Mouse (Mus musculus) midbrain, embryonic 16.5 days (tissue): ENCODE results near the gene Nras. TPM values are rescaled to one million over a fixed set of nuclear protein-coding genes. Genes with fewer than 3 reads are reported as not detected.

Experiments used
- ATAC-seq: fragments of 200-750 bp; cut with Nextera tagmentation; 2 replicates; pipeline ENCODE4 v1.8.0; 2017; ENCODE audit warnings: moderate TSS enrichment
- H3K27ac ChIP-seq: fragments of 300-500 bp; sonication (generic); 2 replicates; pipeline ENCODE4 v1.5.1; 2014; ENCODE audit warnings: mild to moderate bottlenecking, low read length, mixed read lengths
- H3K27me3 ChIP-seq: fragments of 300-500 bp; sonication (generic); 2 replicates; pipeline ENCODE4 v1.6.1; 2014; ENCODE audit warnings: low read depth, low read length, mixed read lengths; ENCODE audit not compliant: control insufficient read depth, insufficient read depth
- H3K36me3 ChIP-seq: fragments of 300-500 bp; sonication (generic); 2 replicates; pipeline ENCODE4 v1.6.1; 2014; ENCODE audit warnings: mild to moderate bottlenecking, low read length, moderate library complexity, mixed read lengths; ENCODE audit not compliant: control insufficient read depth, insufficient read depth
- H3K4me1 ChIP-seq: fragments of 300-500 bp; sonication (generic); 2 replicates; pipeline ENCODE4 v1.6.1; 2014; ENCODE audit warnings: mild to moderate bottlenecking, low read length, mixed read lengths; ENCODE audit not compliant: control insufficient read depth, insufficient read depth
- H3K4me2 ChIP-seq: fragments of 300-500 bp; sonication (generic); 2 replicates; pipeline ENCODE4 v1.6.1; 2014; ENCODE audit warnings: mild to moderate bottlenecking, low read length, mixed read lengths
- H3K4me3 ChIP-seq: fragments of 300-500 bp; sonication (generic); 2 replicates; pipeline ENCODE4 v1.5.1; 2014; ENCODE audit warnings: low read depth, mild to moderate bottlenecking, low read length, moderate library complexity, mixed read lengths
- H3K9ac ChIP-seq: fragments of 300-500 bp; sonication (generic); 2 replicates; pipeline ENCODE4 v1.6.1; 2014; ENCODE audit warnings: low read depth, low read length, mixed read lengths
- H3K9me3 ChIP-seq: fragments of 300-500 bp; sonication (generic); replicated peaks from 2 replicates; pipeline ENCODE4 v1.6.1; 2014; ENCODE audit warnings: mild to moderate bottlenecking, low read length, mixed read lengths; ENCODE audit not compliant: control insufficient read depth, poor library complexity, severe bottlenecking
- WGBS: fragments of 180-500 bp; shearing (Covaris S2); extraction: QIAGEN DNeasy Blood & Tissue Kit; methylation state at CpG from one replicate; pipeline ENCODE4 v1.1.7; 2014; 5-methylcytosine and 5-hydroxymethylcytosine counted together
- polyA plus RNA-seq: library from polyadenylated mRNA; unstranded; fragments of >200 nt; fragmentation: Nextera tagmentation; extraction: Ambion mirVana; gene quantifications from 2 replicates; pipeline ENCODE4 v1.2.1, GENCODE M21; 2015

The Nras gene
- polyA plus RNA-seq, 1 experiment from 2014 or later = 85.1 TPM

- Histone ChIP-seq H3K36me3 (no peaks in the 10 kb centered on the region), H3K4me2 (peak within 1 kb of the TSS; percentile 97), H3K9ac (peak within 1 kb of the TSS; percentile 68), H3K27me3 (peaks cover 4% of the 10 kb centered on the region), H3K4me1 (peaks cover 11% of the 10 kb centered on the region; the same call in 1 of the 2 replicates), H3K9me3 (no peaks in the 10 kb centered on the region), H3K27ac (no peak within 1 kb of the TSS), H3K4me3 (peak within 1 kb of the TSS; percentile 76)
- ATAC-seq = peak; percentile 95
- 1% methylated on average over 72 of the region's 72 CpGs for WGBS
Observed at GRCm38 (mm10) chr3:103102454-103103390, 44.6 kb downstream of the Nras start, which contains the start of gene Dennd2c. TSS of gene Dennd2c (plus strand) at chr3:103102604.

GRCm38 (mm10) chr3:103107565-103108240 is 49.6 kb downstream of the Nras start:
- Histone ChIP-seq H3K4me1 (peaks cover 6% of the 10 kb centered on the region; the same call in 1 of the 2 replicates), H3K27me3 (peaks cover 4% of the 10 kb centered on the region), H3K4me3 (no peak overlapping the region), H3K27ac (no peak overlapping the region), H3K9me3 (no peaks in the 10 kb centered on the region), H3K36me3 (no peaks in the 10 kb centered on the region), H3K4me2 (no peak overlapping the region), H3K9ac (no peak overlapping the region)
- 87% methylated on average over 7 of the region's 7 CpGs for WGBS
- ATAC-seq = no peak

GRCm38 (mm10) chr3:103112216-103112615 is 54.1 kb downstream of the Nras start:
- WGBS = 87% methylated on average over 5 of the region's 5 CpGs
- no peak overlapping the region for H3K4me2 ChIP-seq
- H3K27ac ChIP-seq = no peak overlapping the region
- no peak overlapping the region for H3K9ac ChIP-seq
- no peaks in the 10 kb centered on the region for H3K36me3 ChIP-seq
- no peaks in the 10 kb centered on the region for H3K4me1 ChIP-seq
- no peak overlapping the region for H3K4me3 ChIP-seq
- H3K9me3 ChIP-seq = no peaks in the 10 kb centered on the region
- H3K27me3 ChIP-seq = no peaks in the 10 kb centered on the region
- ATAC-seq = no peak

Other genes with a start within 250 kb of the Nras start
- gene Sycp1, start 122.2 kb upstream of the Nras start, polyA plus RNA-seq = not detected in 2 replicates
- gene Nr1h5, start 94.2 kb upstream of the Nras start, polyA plus RNA-seq = 0.19 and 0.30 TPM in 2 replicates
- 55.9 and 63.1 TPM in 2 replicates for gene Sike1, start 62.6 kb upstream of the Nras start, polyA plus RNA-seq
- gene Csde1, start 37.9 kb upstream of the Nras start, polyA plus RNA-seq = 358 and 410 TPM in 2 replicates
- 0.20 TPM in 1 of 2 replicates, not detected in the other for gene Ampd1, start 15.7 kb downstream of the Nras start, polyA plus RNA-seq
- 1.2 and 1.5 TPM in 2 replicates for gene Dennd2c, start 44.3 kb downstream of the Nras start, polyA plus RNA-seq
- 243 and 253 TPM in 2 replicates for gene Bcas2, start 113.4 kb downstream of the Nras start, polyA plus RNA-seq
- 32.0 and 32.4 TPM in 2 replicates for gene Trim33, start 221.0 kb downstream of the Nras start, polyA plus RNA-seq